Mouse (Mus musculus) olfactory bulb, adult 2 months (tissue): ENCODE data around the gene Lpar1.

Source experiments
- CTCF ChIP-seq: fragments of 200-500 bp; IDR thresholded peaks from 2 replicates; pipeline ENCODE4 v1.5.1; 2012; ENCODE audit warnings: low read depth, mild to moderate bottlenecking, low read length, moderate library complexity; ENCODE audit not compliant: insufficient read depth
- POLR2A ChIP-seq: fragments of 200-500 bp; IDR thresholded peaks from 2 replicates; pipeline ENCODE4 v1.6.1; 2012; ENCODE audit warnings: mild to moderate bottlenecking, low read depth, low read length, moderate library complexity; ENCODE audit not compliant: insufficient read depth

GRCm38 (mm10) chr4:58575831-58576230 lies 22.1 kb upstream of the Lpar1 start:
- TF ChIP-seq POLR2A (no peak), CTCF (no peak)
